Comparison of ENCODE assay signal across 10 mouse cellular contexts in genomic region chr17:43325986-43326671, GRCm38 (mm10). TPM values are rescaled to one million over a fixed set of nuclear protein-coding genes. Genes with fewer than 3 reads are reported as not detected.
DNase-seq lines count a peak whose midpoint lies in the region; ATAC-seq and TF ChIP-seq lines count a peak whose summit lies in the region.
"Had no signal": no experiment of that assay in that cellular context is flagged by ENCODE, and none has a peak within 500 bp of the region (broad histone marks: within the 10 kb centered on the region; RNA-seq: fewer than 3 reads in every experiment).

No protein-coding gene starts in this region.

- ATAC-seq in lung, embryonic 14.5 days (ENCODE audit: insufficient read depth), result no peak
- ATAC-seq in lung, postnatal 0 days, result no peak
- no peak for ATAC-seq in limb, embryonic 15.5 days (ENCODE audit: insufficient number of reproducible peaks, low FRiP score, low TSS enrichment, low read depth)
- ATAC-seq in stomach, embryonic 14.5 days (ENCODE audit: insufficient number of reproducible peaks, insufficient read depth, low FRiP score, low read depth), result no peak

- no peak for DNase-seq in lung, embryonic 14.5 days
- no peak for DNase-seq in lung, postnatal 0 days (ENCODE audit: low spot score)
- no peak for DNase-seq in hindbrain, embryonic 10.5 days (ENCODE audit: low spot score)
- DNase-seq in right cerebral cortex, adult 2 months (ENCODE audit: low spot score in 2 of 2), result no peak
- DNase-seq in Muller cell, postnatal 12 days (ENCODE audit: inconsistent ontology term), result no peak
- DNase-seq in spleen, postnatal 4 days (ENCODE audit: low spot score in 2 of 2), result no peak

- no peaks in the 10 kb centered on the region for H3K9me3 ChIP-seq in lung, embryonic 14.5 days (ENCODE audit: low read depth, low read length)
- no peaks in the 10 kb centered on the region for H3K9me3 ChIP-seq in lung, postnatal 0 days (ENCODE audit: low read length)
- H3K9me3 ChIP-seq in hindbrain, embryonic 10.5 days, result no peaks in the 10 kb centered on the region
- H3K9me3 ChIP-seq in limb, embryonic 15.5 days, result no peaks in the 10 kb centered on the region
- no peaks in the 10 kb centered on the region for H3K9me3 ChIP-seq in stomach, embryonic 14.5 days (ENCODE audit: control insufficient read depth, low read depth, low read length)

- 50% methylated on average over 7 of the region's 7 CpGs for WGBS in lung, embryonic 14.5 days
- 41% methylated on average over 7 of the region's 7 CpGs for WGBS in lung, postnatal 0 days
- WGBS in hindbrain, embryonic 10.5 days, result 49% methylated on average over 7 of the region's 7 CpGs
- WGBS in limb, embryonic 15.5 days, result 56% methylated on average over 7 of the region's 7 CpGs
- 59% methylated on average over 7 of the region's 7 CpGs for WGBS in stomach, embryonic 14.5 days

- no peak overlapping the region for H3K4me3 ChIP-seq in lung, embryonic 14.5 days (ENCODE audit: low read depth, low read length)
- H3K4me3 ChIP-seq in lung, postnatal 0 days (ENCODE audit: low read depth, low read length), result no peak overlapping the region
- peak overlapping the region; percentile 52; the same call in 1 of the 2 replicates for H3K4me3 ChIP-seq in hindbrain, embryonic 10.5 days
- 0 out of 2 replicates have a peak overlapping the region, but pooled peaks have one; percentile 33 for H3K4me3 ChIP-seq in limb, embryonic 15.5 days
- H3K4me3 ChIP-seq in stomach, embryonic 14.5 days (ENCODE audit: low read depth, low read length), result no peak overlapping the region

- no peak overlapping the region for H3K27ac ChIP-seq in lung, embryonic 14.5 days (ENCODE audit: low read depth)
- H3K27ac ChIP-seq in lung, postnatal 0 days (ENCODE audit: low read length), result no peak overlapping the region
- peak overlapping the region; percentile 93 for H3K27ac ChIP-seq in hindbrain, embryonic 10.5 days
- no peak overlapping the region for H3K27ac ChIP-seq in limb, embryonic 15.5 days
- no peak overlapping the region for H3K27ac ChIP-seq in stomach, embryonic 14.5 days (ENCODE audit: low read length)

- no peaks in the 10 kb centered on the region for H3K27me3 ChIP-seq in lung, embryonic 14.5 days (ENCODE audit: insufficient read depth, low read length)
- H3K27me3 ChIP-seq in lung, postnatal 0 days (replicated peaks; ENCODE audit: insufficient read depth, low read length), result no peaks in the 10 kb centered on the region
- no peaks in the 10 kb centered on the region for H3K27me3 ChIP-seq in hindbrain, embryonic 10.5 days (ENCODE audit: insufficient read depth, poor library complexity, severe bottlenecking)
- H3K27me3 ChIP-seq in limb, embryonic 15.5 days, result no peaks in the 10 kb centered on the region
- no peaks in the 10 kb centered on the region for H3K27me3 ChIP-seq in stomach, embryonic 14.5 days (ENCODE audit: control insufficient read depth, insufficient read depth, low read length)

- H3K36me3 ChIP-seq in lung, embryonic 14.5 days (ENCODE audit: insufficient read depth), result no peaks in the 10 kb centered on the region
- no peaks in the 10 kb centered on the region for H3K36me3 ChIP-seq in lung, postnatal 0 days (ENCODE audit: insufficient read depth, low read length)
- H3K36me3 ChIP-seq in hindbrain, embryonic 10.5 days, result no peaks in the 10 kb centered on the region
- H3K36me3 ChIP-seq in limb, embryonic 15.5 days, result no peaks in the 10 kb centered on the region
- H3K36me3 ChIP-seq in stomach, embryonic 14.5 days (ENCODE audit: control insufficient read depth, insufficient read depth, low read length), result no peaks in the 10 kb centered on the region

- no peak for TF ChIP-seq EP300 in lung, postnatal 0 days (IDR thresholded peaks at IDR 0.05)

- H3K4me1 ChIP-seq in lung, embryonic 14.5 days (ENCODE audit: insufficient read depth), result peaks cover 6% of the 10 kb centered on the region; the same call in 1 of the 2 replicates
- peaks cover 3% of the 10 kb centered on the region; the same call in 1 of the 2 replicates for H3K4me1 ChIP-seq in lung, postnatal 0 days (ENCODE audit: insufficient read depth, low read depth, low read length)
- H3K4me1 ChIP-seq in hindbrain, embryonic 10.5 days (replicated peaks), result peaks cover 19% of the 10 kb centered on the region
- peaks cover 4% of the 10 kb centered on the region; the same call in 1 of the 2 replicates for H3K4me1 ChIP-seq in limb, embryonic 15.5 days
- H3K4me1 ChIP-seq in stomach, embryonic 14.5 days (ENCODE audit: control insufficient read depth, insufficient read depth, low read length), result no peaks in the 10 kb centered on the region

- no peak overlapping the region for H3K9ac ChIP-seq in lung, embryonic 14.5 days
- no peak overlapping the region for H3K9ac ChIP-seq in lung, postnatal 0 days (replicated peaks; ENCODE audit: low read depth)
- H3K9ac ChIP-seq in limb, embryonic 15.5 days, result no peak overlapping the region
- no peak overlapping the region for H3K9ac ChIP-seq in stomach, embryonic 14.5 days (replicated peaks; ENCODE audit: low read depth, low read length)

- no peak for TF ChIP-seq CTCF in lung, embryonic 14.5 days (IDR thresholded peaks at IDR 0.05; ENCODE audit: low read depth)
- no peak for TF ChIP-seq CTCF in lung, postnatal 0 days (IDR thresholded peaks at IDR 0.05)

- H3K4me2 ChIP-seq in lung, embryonic 14.5 days, result peak overlapping the region; percentile 63
- H3K4me2 ChIP-seq in lung, postnatal 0 days (replicated peaks; ENCODE audit: low read depth, low read length), result no peak overlapping the region
- H3K4me2 ChIP-seq in limb, embryonic 15.5 days, result peak overlapping the region; percentile 59; the same call in 1 of the 2 replicates
- H3K4me2 ChIP-seq in stomach, embryonic 14.5 days (replicated peaks; ENCODE audit: low read depth, low read length), result peak overlapping the region; percentile 47; the same call in 1 of the 2 replicates

RNA-seq across cellular contexts. Expression of gene Adgrf5, which starts 34.1 kb away (rescaled TPM):
- polyA plus RNA-seq in lung, embryonic 14.5 days (2014; fragmentation: Nextera tagmentation; extraction: Ambion mirVana), result 18.5 and 18.8 TPM in 2 replicates
- polyA plus RNA-seq in lung, postnatal 0 days (2015; fragmentation: Nextera tagmentation; extraction: Ambion mirVana), result 51.1 and 68.6 TPM in 2 replicates
- polyA plus RNA-seq in hindbrain, embryonic 10.5 days (2016; fragmentation: Nextera tagmentation; extraction: Ambion mirVana), result 6.4 and 6.7 TPM in 2 replicates
- 13.4 and 13.7 TPM in 2 replicates for polyA plus RNA-seq in limb, embryonic 15.5 days (2015; fragmentation: Nextera tagmentation; extraction: Ambion mirVana)
- 11.4 and 11.6 TPM in 2 replicates for polyA plus RNA-seq in stomach, embryonic 14.5 days (2014; fragmentation: Nextera tagmentation; extraction: Ambion mirVana)
- polyA plus RNA-seq: erythroblast, embryonic 14.5 days had no signal

RNA-seq across cellular contexts. Expression of gene Adgrf1, which starts 56.0 kb away (rescaled TPM):
- not detected in 2 replicates for polyA plus RNA-seq in lung, embryonic 14.5 days (2014; fragmentation: Nextera tagmentation; extraction: Ambion mirVana)
- not detected in 2 replicates for polyA plus RNA-seq in lung, postnatal 0 days (2015; fragmentation: Nextera tagmentation; extraction: Ambion mirVana)
- not detected in 2 replicates for polyA plus RNA-seq in hindbrain, embryonic 10.5 days (2016; fragmentation: Nextera tagmentation; extraction: Ambion mirVana)
- polyA plus RNA-seq in limb, embryonic 15.5 days (2015; fragmentation: Nextera tagmentation; extraction: Ambion mirVana), result 0.07 TPM in 1 of 2 replicates, not detected in the other
- polyA plus RNA-seq in stomach, embryonic 14.5 days (2014; fragmentation: Nextera tagmentation; extraction: Ambion mirVana), result not detected in 2 replicates
- polyA plus RNA-seq: brain, embryonic 14.5 days; erythroblast, embryonic 14.5 days had no signal

Comparison
In these comparisons a context has a peak if more than half of its experiments do, and no peak if none do; other contexts are left out.
1. H3K4me3 ChIP-seq: peak in hindbrain, embryonic 10.5 days (single experiment) and limb, embryonic 15.5 days (single experiment); none in lung, embryonic 14.5 days (single experiment), lung, postnatal 0 days (single experiment) and stomach, embryonic 14.5 days (single experiment).